Mouse (Mus musculus) lung, postnatal 0 days (tissue): ENCODE data around the gene Poldip2.

Experiments
- CTCF ChIP-seq: IDR thresholded peaks from 2 replicates; pipeline ENCODE4 v1.5.1; 2016; ENCODE audit warnings: antibody characterized with exemption, mild to moderate bottlenecking
- EP300 ChIP-seq: IDR thresholded peaks from 2 replicates; pipeline ENCODE4 v1.6.1; 2016; ENCODE audit warnings: antibody characterized with exemption, mild to moderate bottlenecking, control low read depth

GRCm38 (mm10) chr11:78515549-78516325 is 3.7 kb downstream of the Poldip2 start:
- TF ChIP-seq CTCF (peak; percentile 56), EP300 (no peak)
